Mouse (Mus musculus): Measurements from ENCODE around the gene Gng3. TPM values are rescaled to one million over a fixed set of nuclear protein-coding genes. Genes with fewer than 3 reads are reported as not detected.

Gng3 gene
- total RNA-seq, 2 experiments from 2014 or later = not detected

GRCm38 (mm10) chr19:8818301-8818798 is 20.6 kb downstream of the Gng3 start:
- DNase-seq = no peak
- intact Hi-C loops (cut with DNase I) = loop anchor here (2.0 kb wide), 1 partner anchor 16 kb away; the partner anchor contains the start of gene Zbtb3

DNA sequence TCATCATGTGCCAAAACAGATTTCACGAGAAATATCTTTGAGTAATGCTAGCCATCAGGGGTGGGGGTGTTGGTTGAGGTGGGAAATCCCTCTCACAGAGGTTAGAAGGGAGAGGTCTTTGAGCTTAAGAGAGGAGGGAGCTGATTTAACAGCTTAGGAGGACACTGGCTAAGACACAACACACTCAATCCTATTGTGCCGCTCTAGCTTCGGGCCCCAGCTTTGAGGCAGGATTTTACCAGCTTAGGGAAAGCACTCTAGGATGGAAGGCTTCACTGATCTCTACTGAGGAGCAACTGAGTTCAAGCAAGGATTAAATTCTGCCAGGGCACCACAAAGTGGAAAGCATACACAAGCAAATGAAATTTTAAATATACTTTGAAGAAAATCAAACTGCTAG is 22.0 kb downstream of the Gng3 start:
- intact Hi-C loops (cut with DNase I) = no loop called here
- no peak for DNase-seq

- intact Hi-C loops (cut with DNase I) = no loop called here
- DNase-seq = no peak
These were observed 23.2 kb downstream of the Gng3 start for GRCm38 (mm10) chr19:8815812-8816211.

GRCm38 (mm10) chr19:8806810-8807209 is 32.2 kb downstream of the Gng3 start:
- intact Hi-C loops (cut with DNase I) = no loop called here
- DNase-seq = no peak

DNA sequence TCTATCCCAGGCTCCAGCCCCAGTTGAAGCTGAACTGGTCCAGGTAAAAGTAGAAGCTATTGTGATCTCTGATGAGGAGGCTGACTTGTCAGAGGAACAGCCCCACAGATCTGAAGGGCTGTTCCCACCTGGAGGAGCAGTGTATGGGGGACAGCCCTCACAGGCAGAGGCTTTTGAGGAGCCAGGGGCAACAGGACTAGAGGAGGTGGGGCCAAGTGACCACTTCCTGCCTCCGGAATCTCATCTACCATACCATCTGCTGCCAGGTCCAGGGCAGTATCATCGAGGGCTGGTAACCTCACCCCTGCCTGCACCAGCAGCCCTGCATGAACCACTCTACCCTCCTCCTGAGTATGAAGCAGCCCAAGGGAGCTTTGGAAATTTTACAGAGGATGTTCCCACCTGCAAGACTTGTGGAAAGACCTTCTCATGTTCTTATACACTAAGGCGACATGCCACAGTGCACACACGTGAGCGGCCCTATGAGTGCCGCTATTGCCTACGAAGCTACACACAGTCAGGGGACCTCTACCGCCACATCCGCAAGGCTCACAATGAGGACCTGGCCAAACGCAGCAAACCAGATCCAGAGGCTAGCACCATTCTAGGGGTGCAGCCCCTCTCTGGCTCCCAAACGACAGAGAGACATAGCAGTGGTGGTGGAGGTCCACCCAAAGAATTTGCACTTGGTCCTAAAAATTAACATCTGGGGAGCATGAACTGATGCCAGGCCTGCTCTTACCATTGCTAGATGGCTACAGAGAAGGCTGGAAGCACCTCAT is 34.9 kb downstream of the Gng3 start:
- DNase-seq = no peak
- intact Hi-C loops (cut with DNase I) = loop anchor here (2.0 to 5.0 kb wide), 2 partner anchors 15 to 47 kb away; partner anchors contain the start of genes Nxf1 and Ttc9c

DNA sequence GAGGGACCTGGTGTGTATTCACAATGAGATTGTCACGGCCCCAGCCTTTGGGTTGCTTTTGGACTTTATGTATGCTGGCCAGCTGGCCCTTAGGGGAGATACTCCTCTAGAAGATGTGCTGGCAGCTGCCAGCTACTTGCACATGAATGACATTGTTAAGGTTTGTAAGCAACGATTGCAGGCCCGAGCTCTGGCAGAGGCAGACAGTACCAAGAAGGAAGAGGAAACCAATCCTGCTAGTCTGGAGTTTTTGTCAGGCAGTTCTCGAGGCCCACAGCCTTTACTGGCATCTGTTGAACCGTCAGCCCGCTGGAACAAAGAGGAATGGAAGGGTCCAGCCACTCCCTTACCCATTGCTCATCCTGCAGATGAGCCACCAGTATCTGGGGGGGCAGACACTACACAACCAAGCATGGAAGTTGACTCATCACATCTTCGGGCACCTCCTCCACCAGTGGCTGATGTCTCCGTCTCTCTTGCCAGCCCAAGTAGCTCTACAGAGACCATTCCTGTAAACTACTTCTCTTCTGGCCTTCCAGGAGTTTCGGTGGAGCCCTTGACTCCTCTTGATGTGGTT is 35.7 kb downstream of the Gng3 start:
- DNase-seq = no peak
- intact Hi-C loops (cut with DNase I) = loop anchor here (2.0 to 5.0 kb wide), 2 partner anchors 16 to 46 kb away; partner anchors contain the start of genes Nxf1 and Ttc9c

- intact Hi-C loops (cut with DNase I) = loop anchor here (2.0 to 5.0 kb wide), 2 partner anchors 17 to 45 kb away; partner anchors contain the start of genes Nxf1 and Ttc9c
- DNase-seq = peak; percentile 97
These were observed 36.7 kb downstream of the Gng3 start, which contains the start of gene Zbtb3 for GRCm38 (mm10) chr19:8802130-8802821. Gene Zbtb3, plus strand, starts transcription at chr19:8802555.

DNA sequence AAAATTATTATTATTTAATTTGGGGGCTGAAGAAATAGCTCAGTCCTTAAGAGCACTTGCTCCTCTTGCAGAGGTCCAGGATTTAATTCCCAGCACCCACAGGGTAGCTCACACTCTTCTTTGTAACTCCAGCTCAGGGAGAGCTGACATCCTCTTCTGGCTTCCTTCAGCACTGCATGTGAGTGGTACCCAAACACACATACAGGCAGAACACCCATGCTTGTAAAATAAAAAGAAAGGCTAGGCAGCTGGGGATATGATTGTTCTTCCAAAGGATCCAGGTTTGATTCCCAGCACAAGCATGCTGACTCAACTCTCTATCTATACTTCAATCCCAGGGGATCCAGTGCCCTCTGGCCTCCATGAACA is 40.1 kb downstream of the Gng3 start:
- intact Hi-C loops (cut with DNase I) = no loop called here
- no peak for DNase-seq

- intact Hi-C loops (cut with DNase I) = no loop called here
- DNase-seq = peak; percentile 92 to 93
These were observed 40.6 kb downstream of the Gng3 start, which contains the start of gene Polr2g for GRCm38 (mm10) chr19:8798264-8798946. Gene Polr2g, minus strand, starts transcription at chr19:8798577.

DNA sequence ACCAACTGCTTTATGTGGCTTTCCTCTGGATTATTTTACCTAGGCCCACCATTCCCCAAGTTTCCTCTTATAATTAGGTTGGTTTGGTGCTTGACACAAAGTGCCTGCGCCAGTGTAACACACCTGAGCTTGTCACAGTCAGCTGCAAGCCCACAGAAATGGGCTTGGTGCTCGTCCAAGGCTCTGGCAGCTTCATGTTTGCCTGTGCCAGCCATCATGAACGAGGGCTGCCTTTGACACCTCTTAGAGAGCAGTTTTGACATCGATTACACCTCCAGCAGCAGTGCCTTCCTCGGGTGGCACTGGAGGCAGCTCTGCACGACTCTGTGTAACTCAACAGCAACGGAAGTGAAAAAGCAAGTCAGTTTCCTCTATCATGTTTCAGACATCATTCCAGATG is 48.8 kb downstream of the Gng3 start:
- intact Hi-C loops (cut with DNase I) = no loop called here
- no peak for DNase-seq

GRCm38 (mm10) chr19:8789171-8789570 is 49.8 kb downstream of the Gng3 start:
- intact Hi-C loops (cut with DNase I) = no loop called here

DNA sequence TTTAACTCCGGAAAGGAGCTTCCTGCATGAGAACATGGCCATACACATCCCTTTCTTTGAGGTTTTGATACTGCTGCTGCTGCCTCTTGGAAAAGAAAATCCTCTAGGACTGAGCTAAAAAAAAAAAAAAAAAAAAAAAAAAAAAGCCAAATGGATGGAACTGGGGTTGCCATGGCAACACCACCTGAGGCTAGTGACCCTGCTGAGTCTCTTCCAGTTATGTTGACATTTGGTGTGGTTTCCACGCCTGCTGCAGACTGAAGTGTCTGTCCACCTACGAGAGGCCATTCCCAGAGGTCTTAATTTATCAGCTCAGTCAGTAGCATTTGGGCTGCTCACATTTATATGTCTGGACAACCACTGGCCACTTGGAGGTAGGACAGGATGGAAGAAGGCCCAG is 50.5 kb downstream of the Gng3 start:
- no peak for DNase-seq
- intact Hi-C loops (cut with DNase I) = no loop called here

More at GRCm38 (mm10) chr19:8789171-8789570, 49.8 kb downstream of the Gng3 start:
- no peak for DNase-seq

Small RNAs within 50 kb of the gene (microRNA-seq; reads per million reads assigned to microRNA genes)
- 0 to 0.70 reads per million in 2 experiments for gene Mir5136

Other genes with a start within 250 kb of the Gng3 start
- gene Slc22a8, start 247.9 kb downstream of the Gng3 start, total RNA-seq (2021) = under 1 TPM in 1 of 2 experiments, not detected in 1; 0.07 TPM
- not detected for gene Slc22a6, start 221.2 kb downstream of the Gng3 start, total RNA-seq (2021)
- gene Chrm1, start 175.4 kb downstream of the Gng3 start, total RNA-seq (2021) = not detected
- 10 to 100 TPM; 36.6 to 56.3 TPM for gene Slc3a2, start 115.8 kb downstream of the Gng3 start, total RNA-seq (2021)
- 10 to 100 TPM; 24.9 to 27.2 TPM for gene Wdr74, start 103.4 kb downstream of the Gng3 start, total RNA-seq (2021)
- not detected for gene 1700092M07Rik, start 98.5 kb downstream of the Gng3 start, total RNA-seq (2021)
- gene Stx5a, start 97.8 kb downstream of the Gng3 start, total RNA-seq (2021) = 10 to 100 TPM; 43.6 to 44.4 TPM
- gene Nxf1, start 82.1 kb downstream of the Gng3 start, total RNA-seq (2021) = 10 to 100 TPM; 61.7 to 67.6 TPM
- gene Tmem223, start 68.2 kb downstream of the Gng3 start, total RNA-seq (2021) = 100 to 1,000 TPM; 115 to 133 TPM
- gene Tmem179b, start 64.7 kb downstream of the Gng3 start, total RNA-seq (2021) = 10 to 100 TPM; 13.9 to 22.5 TPM
- gene Taf6l, start 52.8 kb downstream of the Gng3 start, total RNA-seq (2021) = 10 to 100 TPM in 1 of 2 experiments, 1 to 10 TPM in 1; 9.5 to 10.2 TPM
- 10 to 100 TPM; 72.7 to 76.0 TPM for gene Polr2g, start 40.6 kb downstream of the Gng3 start, total RNA-seq (2021)
- 1 to 10 TPM; 2.2 to 3.0 TPM for gene Zbtb3, start 36.6 kb downstream of the Gng3 start, total RNA-seq (2021)
- gene Ttc9c, start 19.9 kb downstream of the Gng3 start, total RNA-seq (2021) = 10 to 100 TPM; 14.2 to 17.6 TPM
- gene Hnrnpul2, start 19.2 kb downstream of the Gng3 start, total RNA-seq (2021) = 10 to 100 TPM; 51.0 to 56.3 TPM
- gene AC129217.1, start 9.4 kb downstream of the Gng3 start, total RNA-seq (2021) = not detected
- gene Bscl2, start 1.7 kb downstream of the Gng3 start, total RNA-seq (2021) = 10 to 100 TPM; 25.8 to 34.7 TPM
- gene Lrrn4cl, start 11.6 kb upstream of the Gng3 start, total RNA-seq (2021) = 1 to 10 TPM; 4.2 to 5.1 TPM
- gene Ubxn1, start 32.3 kb upstream of the Gng3 start, total RNA-seq (2021) = 100 to 1,000 TPM; 123 to 126 TPM
- 10 to 100 TPM; 50.4 to 58.1 TPM for gene Uqcc3, start 41.7 kb upstream of the Gng3 start, total RNA-seq (2021)
- 1 to 10 TPM; 2.0 to 9.8 TPM for gene Lbhd1, start 44.5 kb upstream of the Gng3 start, total RNA-seq (2021)
- not detected for gene Gm49403, start 44.7 kb upstream of the Gng3 start, total RNA-seq (2021)
- gene 1810009A15Rik, start 49.7 kb upstream of the Gng3 start, total RNA-seq (2021) = 10 to 100 TPM; 16.6 to 23.0 TPM
- 1 to 10 TPM in 1 of 2 experiments, not detected in 1; 6.4 TPM for gene Gm49416, start 49.7 kb upstream of the Gng3 start, total RNA-seq (2021)
- 10 to 100 TPM; 14.5 to 17.1 TPM for gene Ints5, start 53.8 kb upstream of the Gng3 start, total RNA-seq (2021)
- 10 to 100 TPM; 69.3 to 74.5 TPM for gene Ganab, start 58.9 kb upstream of the Gng3 start, total RNA-seq (2021)
- 10 to 100 TPM; 38.7 to 41.8 TPM for gene B3gat3, start 81.2 kb upstream of the Gng3 start, total RNA-seq (2021)
- gene Rom1, start 90.2 kb upstream of the Gng3 start, total RNA-seq (2021) = 1 to 10 TPM; 6.5 to 7.1 TPM
- gene Eml3, start 90.4 kb upstream of the Gng3 start, total RNA-seq (2021) = 10 to 100 TPM; 16.7 to 18.7 TPM
- 10 to 100 TPM; 54.4 to 59.5 TPM for gene Mta2, start 102.7 kb upstream of the Gng3 start, total RNA-seq (2021)
- 10 to 100 TPM in 1 of 2 experiments, 1 to 10 TPM in 1; 8.5 to 10.4 TPM for gene Tut1, start 114.7 kb upstream of the Gng3 start, total RNA-seq (2021)
- gene Eef1g, start 127.8 kb upstream of the Gng3 start, total RNA-seq (2021) = 100 to 1,000 TPM; 283 to 289 TPM
- gene Ahnak, start 150.1 kb upstream of the Gng3 start, total RNA-seq (2021) = 100 to 1,000 TPM; 348 to 380 TPM
- gene Scgb1a1, start 248.8 kb upstream of the Gng3 start, total RNA-seq (2021) = 1 to 10 TPM in 1 of 2 experiments, not detected in 1; 4.2 TPM